Mouse (Mus musculus): Measurements from ENCODE around the gene Rabgap1l. TPM values are rescaled to one million over a fixed set of nuclear protein-coding genes. Genes with fewer than 3 reads are reported as not detected.
A peak's percentile ranks its signal among the peaks of the same experiment; 100 is the strongest.

Rabgap1l gene
- polyA plus RNA-seq, 1 experiment, result 65.2 TPM

- TF ChIP-seq CTCF (IDR thresholded peaks at IDR 0.05; ENCODE audit: extremely low read depth, insufficient read depth, low read length), result no peak
- TF ChIP-seq POLR2A (IDR thresholded peaks at IDR 0.05; ENCODE audit: extremely low read depth, insufficient read depth, low read length), result no peak
- Histone ChIP-seq H3K27ac (ENCODE audit: insufficient read depth, low read length) (no peak overlapping the region), H3K4me3 (ENCODE audit: insufficient read depth, low read length) (no peak overlapping the region), H3K4me1 (ENCODE audit: control insufficient read depth, insufficient read depth, low read length) (no peaks in the 10 kb centered on the region)
Observed at GRCm38 (mm10) chr1:160397037-160397436, 396.0 kb downstream of the Rabgap1l start.

- Histone ChIP-seq H3K4me3 (ENCODE audit: insufficient read depth, low read length) (no peak overlapping the region), H3K27ac (ENCODE audit: insufficient read depth, low read length) (no peak overlapping the region), H3K4me1 (ENCODE audit: control insufficient read depth, insufficient read depth, low read length) (no peaks in the 10 kb centered on the region)
- TF ChIP-seq POLR2A (IDR thresholded peaks at IDR 0.05; ENCODE audit: extremely low read depth, insufficient read depth, low read length) (no peak), CTCF (IDR thresholded peaks at IDR 0.05; ENCODE audit: extremely low read depth, insufficient read depth, low read length) (no peak)
Observed at GRCm38 (mm10) chr1:160387446-160387845, 405.6 kb downstream of the Rabgap1l start.

- no peak for TF ChIP-seq POLR2A (IDR thresholded peaks at IDR 0.05; ENCODE audit: extremely low read depth, insufficient read depth, low read length)
- TF ChIP-seq CTCF (IDR thresholded peaks at IDR 0.05; ENCODE audit: extremely low read depth, insufficient read depth, low read length), result no peak
Observed at GRCm38 (mm10) chr1:160378367-160378766, 414.6 kb downstream of the Rabgap1l start.

GRCm38 (mm10) chr1:160377337-160378336 is 415.4 kb downstream of the Rabgap1l start:
- TF ChIP-seq CTCF (IDR thresholded peaks at IDR 0.05; ENCODE audit: extremely low read depth, insufficient read depth, low read length) (peak; percentile 94), POLR2A (IDR thresholded peaks at IDR 0.05; ENCODE audit: extremely low read depth, insufficient read depth, low read length) (no peak)
- Histone ChIP-seq H3K4me1 (ENCODE audit: control insufficient read depth, insufficient read depth, low read length) (peaks cover 1% of the 10 kb centered on the region; the same call in 1 of the 2 replicates), H3K27ac (ENCODE audit: insufficient read depth, low read length) (no peak overlapping the region), H3K4me3 (ENCODE audit: insufficient read depth, low read length) (no peak overlapping the region)

More at GRCm38 (mm10) chr1:160378367-160378766, 414.6 kb downstream of the Rabgap1l start:
- peaks cover 1% of the 10 kb centered on the region; the same call in 1 of the 2 replicates for H3K4me1 ChIP-seq (ENCODE audit: control insufficient read depth, insufficient read depth, low read length)
- no peak overlapping the region for H3K4me3 ChIP-seq (ENCODE audit: insufficient read depth, low read length)
- no peak overlapping the region for H3K27ac ChIP-seq (ENCODE audit: insufficient read depth, low read length)

- H3K4me1 ChIP-seq (ENCODE audit: control insufficient read depth, insufficient read depth, low read length), result peaks cover 1% of the 10 kb centered on the region; the same call in 1 of the 2 replicates
- no peak overlapping the region for H3K4me3 ChIP-seq (ENCODE audit: insufficient read depth, low read length)
- TF ChIP-seq POLR2A (IDR thresholded peaks at IDR 0.05; ENCODE audit: extremely low read depth, insufficient read depth, low read length) (no peak), CTCF (IDR thresholded peaks at IDR 0.05; ENCODE audit: extremely low read depth, insufficient read depth, low read length) (no peak)
- no peak overlapping the region for H3K27ac ChIP-seq (ENCODE audit: insufficient read depth, low read length)
Observed at GRCm38 (mm10) chr1:160374490-160374889, 418.5 kb downstream of the Rabgap1l start.

- Histone ChIP-seq H3K4me3 (ENCODE audit: insufficient read depth, low read length) (no peak overlapping the region), H3K27ac (ENCODE audit: insufficient read depth, low read length) (no peak overlapping the region), H3K4me1 (ENCODE audit: control insufficient read depth, insufficient read depth, low read length) (peaks cover 1% of the 10 kb centered on the region; the same call in 1 of the 2 replicates)
- TF ChIP-seq CTCF (IDR thresholded peaks at IDR 0.05; ENCODE audit: extremely low read depth, insufficient read depth, low read length), result no peak
- no peak for TF ChIP-seq POLR2A (IDR thresholded peaks at IDR 0.05; ENCODE audit: extremely low read depth, insufficient read depth, low read length)
Observed at GRCm38 (mm10) chr1:160373306-160373705, 419.7 kb downstream of the Rabgap1l start.

GRCm38 (mm10) chr1:160371696-160372095 is 421.3 kb downstream of the Rabgap1l start:
- no peak overlapping the region for H3K4me3 ChIP-seq (ENCODE audit: insufficient read depth, low read length)
- TF ChIP-seq CTCF (IDR thresholded peaks at IDR 0.05; ENCODE audit: extremely low read depth, insufficient read depth, low read length) (no peak), POLR2A (IDR thresholded peaks at IDR 0.05; ENCODE audit: extremely low read depth, insufficient read depth, low read length) (no peak)
- H3K4me1 ChIP-seq (ENCODE audit: control insufficient read depth, insufficient read depth, low read length), result no peaks in the 10 kb centered on the region
- H3K27ac ChIP-seq (ENCODE audit: insufficient read depth, low read length), result no peak overlapping the region

GRCm38 (mm10) chr1:160370552-160370951 is 422.5 kb downstream of the Rabgap1l start:
- Histone ChIP-seq H3K27ac (ENCODE audit: insufficient read depth, low read length) (no peak overlapping the region), H3K4me1 (ENCODE audit: control insufficient read depth, insufficient read depth, low read length) (peaks cover 2% of the 10 kb centered on the region; the same call in 1 of the 2 replicates), H3K4me3 (ENCODE audit: insufficient read depth, low read length) (no peak overlapping the region)
- no peak for TF ChIP-seq CTCF (IDR thresholded peaks at IDR 0.05; ENCODE audit: extremely low read depth, insufficient read depth, low read length)
- no peak for TF ChIP-seq POLR2A (IDR thresholded peaks at IDR 0.05; ENCODE audit: extremely low read depth, insufficient read depth, low read length)

- TF ChIP-seq CTCF (IDR thresholded peaks at IDR 0.05; ENCODE audit: extremely low read depth, insufficient read depth, low read length) (no peak), POLR2A (IDR thresholded peaks at IDR 0.05; ENCODE audit: extremely low read depth, insufficient read depth, low read length) (no peak)
- Histone ChIP-seq H3K4me3 (ENCODE audit: insufficient read depth, low read length) (no peak overlapping the region), H3K4me1 (ENCODE audit: control insufficient read depth, insufficient read depth, low read length) (peaks cover 2% of the 10 kb centered on the region; the same call in 1 of the 2 replicates), H3K27ac (ENCODE audit: insufficient read depth, low read length) (no peak overlapping the region)
Observed at GRCm38 (mm10) chr1:160366615-160367014, 426.4 kb downstream of the Rabgap1l start.

Measured in cortical plate, adult 2 months (tissue).